Mouse (Mus musculus) intestine, embryonic 14.5 days (tissue): ENCODE measurements around the gene Kcnc4. TPM values are rescaled to one million over a fixed set of nuclear protein-coding genes. Genes with fewer than 3 reads are reported as not detected.

ENCODE experiments used
- polyA plus RNA-seq: library from polyadenylated mRNA; unstranded; fragments of >200 nt; fragmentation: Nextera tagmentation; extraction: Ambion mirVana; gene quantifications from 2 replicates; pipeline ENCODE4 v1.2.1, GENCODE M21; 2014

Gene Kcnc4
- polyA plus RNA-seq, 1 experiment from 2014 or later, result 0.09 TPM

Other genes with a start within 250 kb of the Kcnc4 start
- gene Cym, start 237.8 kb downstream of the Kcnc4 start, polyA plus RNA-seq, result 4.5 and 12.9 TPM in 2 replicates
- gene A630076J17Rik, start 228.9 kb downstream of the Kcnc4 start, polyA plus RNA-seq, result not detected in 2 replicates
- not detected in 2 replicates for gene Prok1, start 219.8 kb downstream of the Kcnc4 start, polyA plus RNA-seq
- gene Lamtor5, start 180.7 kb downstream of the Kcnc4 start, polyA plus RNA-seq, result 196 and 202 TPM in 2 replicates
- gene Slc16a4, start 168.3 kb downstream of the Kcnc4 start, polyA plus RNA-seq, result 3.7 and 4.0 TPM in 2 replicates
- gene Rbm15, start 125.9 kb downstream of the Kcnc4 start, polyA plus RNA-seq, result 16.7 TPM in 2 replicates
- 2.0 and 3.3 TPM in 2 replicates for gene Slc6a17, start 58.5 kb upstream of the Kcnc4 start, polyA plus RNA-seq
- not detected in 2 replicates for gene Ubl4b, start 95.5 kb upstream of the Kcnc4 start, polyA plus RNA-seq
- not detected in 2 replicates for gene Alx3, start 135.5 kb upstream of the Kcnc4 start, polyA plus RNA-seq
- gene Gm10961, start 171.8 kb upstream of the Kcnc4 start, polyA plus RNA-seq, result not detected in 2 replicates
- gene Strip1, start 172.1 kb upstream of the Kcnc4 start, polyA plus RNA-seq, result 49.4 and 49.7 TPM in 2 replicates
- 95.0 and 104 TPM in 2 replicates for gene Ahcyl1, start 237.0 kb upstream of the Kcnc4 start, polyA plus RNA-seq